Mouse (Mus musculus) liver, adult 2 months (tissue): ENCODE data around the gene Prl3d1.

ENCODE experiments used
- CTCF ChIP-seq: fragments of 200-500 bp; IDR thresholded peaks from 2 replicates; pipeline ENCODE4 v1.5.1; 2011; ENCODE audit warnings: low read depth, low read length, control low read depth
- POLR2A ChIP-seq: fragments of 200-500 bp; IDR thresholded peaks from 2 replicates; pipeline ENCODE4 v1.6.1; 2011; ENCODE audit warnings: low read length, control low read depth; ENCODE audit not compliant: insufficient read depth; ENCODE audit errors: extremely low read depth

DNA sequence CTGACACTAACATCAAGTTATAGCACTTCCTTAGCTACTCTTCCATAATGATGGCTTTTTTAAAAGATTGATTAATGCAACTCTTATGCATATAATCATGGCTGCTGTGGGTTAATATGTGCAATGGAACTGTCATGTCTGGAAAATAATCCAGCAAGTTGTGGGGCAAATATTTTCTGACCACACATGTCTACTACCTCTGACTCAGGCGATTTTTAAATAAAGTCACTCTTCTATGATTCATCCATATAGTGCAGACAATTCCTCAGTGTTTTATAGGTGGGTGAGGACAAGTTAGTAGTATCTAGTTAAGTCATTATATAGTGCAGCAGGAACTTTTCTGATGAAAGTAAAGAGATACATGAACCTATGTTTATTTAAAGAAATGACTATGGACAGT lies 54.3 kb downstream of the Prl3d1 start:
- no peak for TF ChIP-seq CTCF
- TF ChIP-seq POLR2A, result no peak
